Mouse (Mus musculus) lung, postnatal 25 days (tissue): ENCODE data around the gene Slc10a6.

Experiments
- DNase-seq: peaks from one replicate; pipeline ENCODE4 v3.0.0; 2022; ENCODE audit warnings: low spot score

Gene Slc10a6

GRCm38 (mm10) chr5:103617191-103617590, 12.0 kb downstream of the Slc10a6 start:
- no peak for DNase-seq

- no peak for DNase-seq
Measured at GRCm38 (mm10) chr5:103614356-103614755, 14.8 kb downstream of the Slc10a6 start.

- no peak for DNase-seq
Measured at GRCm38 (mm10) chr5:103612316-103612715, 16.9 kb downstream of the Slc10a6 start.

- DNase-seq, result peak; percentile 62
Measured at GRCm38 (mm10) chr5:103610856-103611472, 18.2 kb downstream of the Slc10a6 start.

- DNase-seq, result no peak
Measured at GRCm38 (mm10) chr5:103610148-103610547, 19.1 kb downstream of the Slc10a6 start.

- no peak for DNase-seq
Measured at GRCm38 (mm10) chr5:103605707-103606106, 23.5 kb downstream of the Slc10a6 start.

GRCm38 (mm10) chr5:103603115-103603893, 25.9 kb downstream of the Slc10a6 start:
- no peak for DNase-seq

- DNase-seq, result no peak
Measured at GRCm38 (mm10) chr5:103598881-103599280, 30.3 kb downstream of the Slc10a6 start.

GRCm38 (mm10) chr5:103598264-103598663, 30.9 kb downstream of the Slc10a6 start:
- DNase-seq, result no peak

- DNase-seq, result no peak
Measured at GRCm38 (mm10) chr5:103597604-103598003, 31.6 kb downstream of the Slc10a6 start.

GRCm38 (mm10) chr5:103596467-103597146, 32.6 kb downstream of the Slc10a6 start:
- DNase-seq, result no peak

GRCm38 (mm10) chr5:103595394-103596226, 33.6 kb downstream of the Slc10a6 start:
- DNase-seq, result no peak

- DNase-seq, result no peak
Measured at GRCm38 (mm10) chr5:103593575-103593974, 35.6 kb downstream of the Slc10a6 start.

- no peak for DNase-seq
Measured at GRCm38 (mm10) chr5:103592706-103593105, 36.5 kb downstream of the Slc10a6 start.

GRCm38 (mm10) chr5:103591846-103592245, 37.4 kb downstream of the Slc10a6 start:
- no peak for DNase-seq

GRCm38 (mm10) chr5:103587219-103587618, 42.0 kb downstream of the Slc10a6 start:
- no peak for DNase-seq

GRCm38 (mm10) chr5:103579680-103580420, 49.4 kb downstream of the Slc10a6 start:
- DNase-seq, result peak; percentile 48

GRCm38 (mm10) chr5:103569446-103569845, 59.8 kb downstream of the Slc10a6 start:
- DNase-seq, result no peak

- no peak for DNase-seq
Measured at GRCm38 (mm10) chr5:103568034-103568433, 61.2 kb downstream of the Slc10a6 start.

GRCm38 (mm10) chr5:103560546-103560945, 68.7 kb downstream of the Slc10a6 start:
- no peak for DNase-seq
